Mouse (Mus musculus): ENCODE data around the gene Gm9507. TPM values are rescaled to one million over a fixed set of nuclear protein-coding genes. Genes with fewer than 3 reads are reported as not detected.
"Not testable (repeated sequence)": the region's sequence is repeated elsewhere in the genome, so short reads cannot be mapped to it uniquely, and the experiment has no call there.

Gm9507 gene
- polyA plus RNA-seq, 1 experiment from 2014 or later = not detected

- no peak for ATAC-seq
- Histone ChIP-seq H3K4me3 (replicated peaks; ENCODE audit: low read length) (no peak overlapping the region), H3K9me3 (ENCODE audit: control insufficient read depth, low read length) (no peaks in the 10 kb centered on the region), H3K27ac (ENCODE audit: low read length) (no peak overlapping the region), H3K4me1 (replicated peaks; ENCODE audit: control insufficient read depth, insufficient read depth, low read length) (no peaks in the 10 kb centered on the region), H3K36me3 (ENCODE audit: control insufficient read depth, insufficient read depth) (no peaks in the 10 kb centered on the region), H3K4me2 (ENCODE audit: low read length) (no peak overlapping the region), H3K27me3 (replicated peaks; ENCODE audit: control insufficient read depth, insufficient read depth, low read length) (no peaks in the 10 kb centered on the region), H3K9ac (replicated peaks; ENCODE audit: low read depth, low read length) (no peak overlapping the region)
- 26% methylated on average over 5 of the region's 5 CpGs for WGBS
Measured at GRCm38 (mm10) chr10:77815514-77815913, 3.9 kb upstream of the Gm9507 start.

GRCm38 (mm10) chr10:77814382-77814781, 2.7 kb upstream of the Gm9507 start, which contains the start of gene Gm2696:
Gene Gm2696, plus strand, starts transcription at chr10:77814682.
- Histone ChIP-seq H3K4me2 (ENCODE audit: low read length) (no peak within 1 kb of the TSS), H3K4me1 (replicated peaks; ENCODE audit: control insufficient read depth, insufficient read depth, low read length) (no peaks in the 10 kb centered on the region), H3K9me3 (ENCODE audit: control insufficient read depth, low read length) (no peaks in the 10 kb centered on the region), H3K4me3 (replicated peaks; ENCODE audit: low read length) (no peak within 1 kb of the TSS), H3K27me3 (replicated peaks; ENCODE audit: control insufficient read depth, insufficient read depth, low read length) (no peaks in the 10 kb centered on the region), H3K27ac (ENCODE audit: low read length) (no peak within 1 kb of the TSS), H3K36me3 (ENCODE audit: control insufficient read depth, insufficient read depth) (no peaks in the 10 kb centered on the region), H3K9ac (replicated peaks; ENCODE audit: low read depth, low read length) (no peak within 1 kb of the TSS)
- no peak for ATAC-seq
- WGBS = 48% methylated on average over 4 of the region's 4 CpGs

DNA sequence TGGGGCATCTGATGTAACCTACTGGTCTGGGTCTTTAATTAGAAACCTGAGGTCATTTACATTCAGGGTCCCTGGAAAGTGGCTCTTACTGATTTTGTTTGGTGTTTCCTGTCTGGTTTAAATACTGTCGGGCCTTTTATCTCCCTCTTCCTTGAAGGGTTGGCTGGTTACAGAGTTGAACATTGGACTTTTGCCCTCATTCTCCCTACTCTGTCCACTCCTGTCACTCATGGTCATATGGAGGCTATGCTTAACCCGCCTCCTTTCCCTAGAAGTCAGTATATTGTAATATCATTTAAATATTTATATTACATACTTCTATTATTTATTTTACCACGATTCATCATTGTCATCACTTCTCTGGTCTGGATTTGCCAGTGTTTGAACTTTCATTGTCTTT, 7.5 kb downstream of the Gm9507 start:
- no peak overlapping the region for H3K9ac ChIP-seq (replicated peaks; ENCODE audit: low read depth, low read length)
- 82% methylated on average over 3 of the region's 3 CpGs for WGBS

DNA sequence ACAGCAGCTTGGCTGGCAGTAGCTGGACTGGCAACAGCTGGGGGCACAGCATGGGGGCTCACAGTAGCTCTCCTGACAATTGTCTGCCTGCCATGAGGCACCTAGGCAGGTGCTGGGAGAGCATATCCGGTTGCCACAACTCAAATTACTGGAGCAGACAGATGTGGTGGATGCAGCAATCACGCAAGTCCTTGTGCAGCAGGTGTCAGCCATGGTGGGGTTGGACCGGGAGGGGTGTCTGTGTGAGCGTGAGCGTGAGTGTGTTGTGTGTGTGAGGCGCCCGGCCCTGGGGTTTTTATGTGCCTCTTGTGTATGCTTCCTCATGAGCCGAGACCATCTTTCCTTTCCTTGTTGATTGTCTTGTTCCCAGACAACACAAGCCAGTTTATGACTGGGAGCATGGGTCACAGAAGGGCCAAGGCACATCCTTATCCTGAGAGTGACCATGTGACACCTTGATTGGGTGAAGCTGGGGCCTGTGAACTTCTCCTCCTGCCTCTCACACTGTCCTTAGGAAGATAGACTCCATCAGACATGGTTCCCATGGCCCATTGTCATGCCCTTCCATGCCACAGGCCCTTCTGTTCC, 12.6 kb downstream of the Gm9507 start, which contains the start of gene Gm19668:
Gm19668 (minus strand) TSS at position 213 of the 588 bp plus-strand sequence.
- H3K9ac ChIP-seq (replicated peaks; ENCODE audit: low read depth, low read length) = no peak within 1 kb of the TSS
- H3K36me3 ChIP-seq (ENCODE audit: control insufficient read depth, insufficient read depth) = no peaks in the 10 kb centered on the region
- no peak within 1 kb of the TSS for H3K4me3 ChIP-seq (replicated peaks; ENCODE audit: low read length)
- no peaks in the 10 kb centered on the region for H3K4me1 ChIP-seq (replicated peaks; ENCODE audit: control insufficient read depth, insufficient read depth, low read length)
- no peak within 1 kb of the TSS for H3K4me2 ChIP-seq (ENCODE audit: low read length)
- WGBS = 67% methylated on average over 8 of the region's 8 CpGs
- H3K9me3 ChIP-seq (ENCODE audit: control insufficient read depth, low read length) = no peaks in the 10 kb centered on the region
- 0 out of 2 replicates have a peak within 1 kb of the TSS, but pooled peaks have one; percentile 10 for H3K27ac ChIP-seq (ENCODE audit: low read length)
- no peak for ATAC-seq
- no peaks in the 10 kb centered on the region for H3K27me3 ChIP-seq (replicated peaks; ENCODE audit: control insufficient read depth, insufficient read depth, low read length)

More for the DNA sequence above, 7.5 kb downstream of the Gm9507 start:
- ATAC-seq = no peak
- Histone ChIP-seq H3K4me3 (replicated peaks; ENCODE audit: low read length) (no peak overlapping the region), H3K4me1 (replicated peaks; ENCODE audit: control insufficient read depth, insufficient read depth, low read length) (no peaks in the 10 kb centered on the region), H3K27me3 (replicated peaks; ENCODE audit: control insufficient read depth, insufficient read depth, low read length) (no peaks in the 10 kb centered on the region), H3K36me3 (ENCODE audit: control insufficient read depth, insufficient read depth) (no peaks in the 10 kb centered on the region), H3K9me3 (ENCODE audit: control insufficient read depth, low read length) (no peaks in the 10 kb centered on the region), H3K4me2 (ENCODE audit: low read length) (no peak overlapping the region), H3K27ac (ENCODE audit: low read length) (no peak overlapping the region)

DNA sequence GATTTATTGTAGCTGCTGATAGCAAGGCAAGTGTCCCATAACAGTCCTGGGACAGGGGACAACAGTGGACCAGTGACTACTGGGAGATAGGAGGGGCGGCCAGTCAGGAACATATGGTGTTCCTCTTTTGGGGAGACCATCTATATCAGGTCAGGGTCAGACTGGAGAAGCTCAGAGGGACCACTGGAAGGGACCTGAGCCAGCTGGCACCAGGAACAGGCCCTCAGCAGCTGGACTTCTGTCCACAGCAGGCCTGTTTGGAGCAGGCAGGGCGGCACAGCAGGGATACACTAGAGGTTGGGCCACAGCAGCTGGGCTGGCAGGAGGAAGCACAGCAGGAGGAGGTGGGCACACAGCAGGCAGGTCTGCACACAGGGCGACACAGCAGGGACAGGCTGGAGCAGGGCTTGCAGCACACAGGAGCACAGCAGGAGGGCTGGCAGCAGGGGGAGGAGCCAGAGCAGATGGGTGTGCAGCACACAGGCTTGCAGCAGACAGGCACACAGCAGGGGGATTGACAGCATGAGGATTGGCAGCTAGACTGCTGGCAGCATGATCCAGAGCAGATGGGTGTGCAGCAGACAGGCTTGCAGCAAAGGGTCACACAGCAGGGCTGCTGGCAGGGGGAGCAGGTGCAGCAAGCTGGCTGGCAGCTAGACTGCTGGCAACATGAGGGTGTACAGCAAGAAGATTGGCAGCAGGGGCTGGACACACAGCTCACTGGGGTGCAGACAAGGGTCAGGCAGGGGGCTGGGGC, 13.3 kb downstream of the Gm9507 start:
- H3K4me1 ChIP-seq (replicated peaks; ENCODE audit: control insufficient read depth, insufficient read depth, low read length); ATAC-seq; H3K9ac ChIP-seq (replicated peaks; ENCODE audit: low read depth, low read length); H3K4me2 ChIP-seq (ENCODE audit: low read length); H3K36me3 ChIP-seq (ENCODE audit: control insufficient read depth, insufficient read depth); H3K4me3 ChIP-seq (replicated peaks; ENCODE audit: low read length); H3K9me3 ChIP-seq (ENCODE audit: control insufficient read depth, low read length); H3K27me3 ChIP-seq (replicated peaks; ENCODE audit: control insufficient read depth, insufficient read depth, low read length): not testable (repeated sequence)
- 0 out of 2 replicates have a peak overlapping the region, but pooled peaks have one; percentile 10 for H3K27ac ChIP-seq (ENCODE audit: low read length)
- 32% methylated on average over 3 of the region's 3 CpGs for WGBS

DNA sequence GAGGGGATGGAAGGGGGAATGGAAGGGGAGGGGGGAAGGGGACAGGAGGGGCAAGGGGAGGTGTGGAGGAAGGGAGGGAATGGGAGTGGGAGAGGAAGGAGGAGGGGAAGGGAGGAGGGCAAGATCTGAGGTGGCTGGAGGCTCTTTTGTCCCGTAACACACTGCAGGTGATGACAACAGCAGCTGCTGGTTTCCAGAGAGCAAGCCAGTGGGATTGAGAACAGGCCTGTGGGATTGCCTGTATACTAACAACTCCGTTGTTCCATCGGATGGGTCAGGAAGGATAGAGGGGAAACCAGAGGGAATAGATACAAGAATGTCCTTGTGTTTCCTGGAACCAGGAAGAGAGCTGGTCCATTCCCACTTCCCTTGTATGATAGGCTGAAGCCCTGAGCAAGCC, 14.0 kb downstream of the Gm9507 start:
- no peaks in the 10 kb centered on the region for H3K4me1 ChIP-seq (replicated peaks; ENCODE audit: control insufficient read depth, insufficient read depth, low read length)
- H3K27me3 ChIP-seq (replicated peaks; ENCODE audit: control insufficient read depth, insufficient read depth, low read length) = no peaks in the 10 kb centered on the region
- no peaks in the 10 kb centered on the region for H3K9me3 ChIP-seq (ENCODE audit: control insufficient read depth, low read length)
- WGBS = 15% methylated on average over 3 of the region's 3 CpGs
- H3K36me3 ChIP-seq (ENCODE audit: control insufficient read depth, insufficient read depth) = no peaks in the 10 kb centered on the region
- H3K4me3 ChIP-seq (replicated peaks; ENCODE audit: low read length) = no peak overlapping the region
- no peak overlapping the region for H3K4me2 ChIP-seq (ENCODE audit: low read length)
- H3K27ac ChIP-seq (ENCODE audit: low read length) = no peak overlapping the region
- ATAC-seq = no peak
- H3K9ac ChIP-seq (replicated peaks; ENCODE audit: low read depth, low read length) = no peak overlapping the region

DNA sequence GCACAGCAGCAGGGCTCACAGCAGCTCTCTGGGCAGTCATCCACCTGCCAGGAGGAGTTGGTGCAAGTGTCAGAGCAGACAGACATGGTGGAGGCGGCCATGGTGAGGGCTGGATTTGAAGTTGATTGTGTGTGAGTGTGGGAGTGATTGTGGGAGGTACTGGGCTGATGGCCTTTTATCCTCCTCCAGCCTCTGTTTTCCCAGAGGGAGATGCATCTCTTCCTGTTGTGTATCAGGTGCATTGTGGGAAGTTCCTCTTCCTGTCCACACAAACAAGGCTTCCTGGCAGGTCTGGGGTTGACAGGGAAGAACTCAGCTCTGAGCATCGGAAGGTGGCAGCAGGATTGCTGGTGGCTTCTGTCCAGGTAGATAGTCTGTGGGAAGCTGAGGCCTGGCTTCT, 16.7 kb downstream of the Gm9507 start, which contains the start of gene Gm9639:
Gm9639 (minus strand) TSS at position 101 of the 400 bp plus-strand sequence.
- WGBS = 55% methylated on average over 2 of the region's 2 CpGs
- no peak for ATAC-seq
- Histone ChIP-seq H3K27me3 (replicated peaks; ENCODE audit: control insufficient read depth, insufficient read depth, low read length) (no peaks in the 10 kb centered on the region), H3K27ac (ENCODE audit: low read length) (no peak within 1 kb of the TSS), H3K9ac (replicated peaks; ENCODE audit: low read depth, low read length) (no peak within 1 kb of the TSS), H3K4me2 (ENCODE audit: low read length) (no peak within 1 kb of the TSS), H3K4me3 (replicated peaks; ENCODE audit: low read length) (no peak within 1 kb of the TSS), H3K4me1 (replicated peaks; ENCODE audit: control insufficient read depth, insufficient read depth, low read length) (no peaks in the 10 kb centered on the region), H3K9me3 (ENCODE audit: control insufficient read depth, low read length) (no peaks in the 10 kb centered on the region), H3K36me3 (ENCODE audit: control insufficient read depth, insufficient read depth) (no peaks in the 10 kb centered on the region)

GRCm38 (mm10) chr10:77788621-77789020, 23.0 kb downstream of the Gm9507 start:
- WGBS = 94% methylated on average over 2 of the region's 2 CpGs
- H3K4me2 ChIP-seq (ENCODE audit: low read length) = no peak overlapping the region
- no peak overlapping the region for H3K27ac ChIP-seq (ENCODE audit: low read length)
- H3K9ac ChIP-seq (replicated peaks; ENCODE audit: low read depth, low read length) = no peak overlapping the region
- no peaks in the 10 kb centered on the region for H3K27me3 ChIP-seq (replicated peaks; ENCODE audit: control insufficient read depth, insufficient read depth, low read length)
- no peaks in the 10 kb centered on the region for H3K4me1 ChIP-seq (replicated peaks; ENCODE audit: control insufficient read depth, insufficient read depth, low read length)
- H3K4me3 ChIP-seq (replicated peaks; ENCODE audit: low read length) = no peak overlapping the region
- no peaks in the 10 kb centered on the region for H3K9me3 ChIP-seq (ENCODE audit: control insufficient read depth, low read length)
- no peaks in the 10 kb centered on the region for H3K36me3 ChIP-seq (ENCODE audit: control insufficient read depth, insufficient read depth)
- ATAC-seq = no peak

- not testable (repeated sequence) for ATAC-seq; H3K4me2 ChIP-seq (ENCODE audit: low read length); H3K4me1 ChIP-seq (replicated peaks; ENCODE audit: control insufficient read depth, insufficient read depth, low read length); H3K9me3 ChIP-seq (ENCODE audit: control insufficient read depth, low read length); H3K9ac ChIP-seq (replicated peaks; ENCODE audit: low read depth, low read length); H3K27ac ChIP-seq (ENCODE audit: low read length); H3K36me3 ChIP-seq (ENCODE audit: control insufficient read depth, insufficient read depth); H3K27me3 ChIP-seq (replicated peaks; ENCODE audit: control insufficient read depth, insufficient read depth, low read length); H3K4me3 ChIP-seq (replicated peaks; ENCODE audit: low read length)
- WGBS = no CpG with 5 or more reads among the region's 1 CpGs
Measured at GRCm38 (mm10) chr10:77787876-77788275, 23.8 kb downstream of the Gm9507 start, which contains the start of gene Gm7137. Gene Gm7137, minus strand, starts transcription at chr10:77788200.

Data from forebrain, embryonic 16.5 days (tissue).